Mouse (Mus musculus) neural tube, embryonic 14.5 days (tissue): ENCODE measurements around the gene Tesc. TPM values are rescaled to one million over a fixed set of nuclear protein-coding genes. Genes with fewer than 3 reads are reported as not detected.
A peak's percentile ranks its signal among the peaks of the same experiment; 100 is the strongest.

Experiments used
- ATAC-seq: fragments of 200-750 bp; cut with Nextera tagmentation; 2 replicates; pipeline ENCODE4 v1.8.0; 2017; ENCODE audit warnings: low read depth, mild to moderate bottlenecking, moderate TSS enrichment, moderate library complexity
- H3K27ac ChIP-seq: fragments of 300-500 bp; sonication (generic); 2 replicates; pipeline ENCODE4 v1.5.1; 2014; ENCODE audit warnings: low read depth, mild to moderate bottlenecking, control low read depth, low read length, moderate library complexity, mixed read lengths
- H3K27me3 ChIP-seq: fragments of 300-500 bp; sonication (generic); 2 replicates; pipeline ENCODE4 v1.6.1; 2014; ENCODE audit warnings: low read length; ENCODE audit not compliant: control insufficient read depth, insufficient read depth
- H3K36me3 ChIP-seq: fragments of 300-500 bp; sonication (generic); 2 replicates; pipeline ENCODE4 v1.6.1; 2014; ENCODE audit warnings: low read length, mixed read lengths; ENCODE audit not compliant: control insufficient read depth, insufficient read depth
- H3K4me1 ChIP-seq: fragments of 300-500 bp; sonication (generic); 2 replicates; pipeline ENCODE4 v1.6.1; 2014; ENCODE audit warnings: low read length; ENCODE audit not compliant: control insufficient read depth, insufficient read depth
- H3K4me2 ChIP-seq: fragments of 300-500 bp; sonication (generic); 2 replicates; pipeline ENCODE4 v1.6.1; 2014; ENCODE audit warnings: mild to moderate bottlenecking, low read depth, low read length, control low read depth
- H3K4me3 ChIP-seq: fragments of 300-500 bp; sonication (generic); 2 replicates; pipeline ENCODE4 v1.5.1; 2014; ENCODE audit warnings: low read depth, low read length, control low read depth, mixed read lengths
- H3K9ac ChIP-seq: fragments of 300-500 bp; sonication (generic); replicated peaks from 2 replicates; pipeline ENCODE4 v1.6.1; 2014; ENCODE audit warnings: low read depth, mild to moderate bottlenecking, control low read depth, low read length, mixed read lengths
- H3K9me3 ChIP-seq: fragments of 300-500 bp; sonication (generic); 2 replicates; pipeline ENCODE4 v1.6.1; 2016; ENCODE audit warnings: low read length; ENCODE audit not compliant: control insufficient read depth
- WGBS: fragments of 180-500 bp; shearing (Covaris S2); extraction: QIAGEN DNeasy Blood & Tissue Kit; methylation state at CpG from one replicate; pipeline ENCODE4 v1.1.7; 2014; 5-methylcytosine and 5-hydroxymethylcytosine counted together
- polyA plus RNA-seq: library from polyadenylated mRNA; unstranded; fragments of >200 nt; fragmentation: Nextera tagmentation; extraction: Ambion mirVana; gene quantifications from 2 replicates; pipeline ENCODE4 v1.2.1, GENCODE M21; 2014

Tesc gene
- polyA plus RNA-seq, 1 experiment from 2014 or later = 2.2 TPM

GRCm38 (mm10) chr5:118031059-118031458, 3.5 kb downstream of the Tesc start:
- Histone ChIP-seq H3K27me3 (peaks cover 38% of the 10 kb centered on the region), H3K4me1 (peaks cover 22% of the 10 kb centered on the region; the same call in 1 of the 2 replicates), H3K4me2 (no peak overlapping the region), H3K4me3 (no peak overlapping the region), H3K36me3 (no peaks in the 10 kb centered on the region), H3K27ac (no peak overlapping the region), H3K9me3 (no peaks in the 10 kb centered on the region), H3K9ac (no peak overlapping the region)
- no peak for ATAC-seq
- 55% methylated on average over 5 of the region's 5 CpGs for WGBS

- H3K9ac ChIP-seq = no peak overlapping the region
- no peak for ATAC-seq
- no peak overlapping the region for H3K27ac ChIP-seq
- H3K4me3 ChIP-seq = no peak overlapping the region
- peaks cover 17% of the 10 kb centered on the region; the same call in 1 of the 2 replicates for H3K4me1 ChIP-seq
- no peak overlapping the region for H3K4me2 ChIP-seq
- H3K9me3 ChIP-seq = no peaks in the 10 kb centered on the region
- WGBS = 44% methylated on average over 4 of the region's 4 CpGs
- H3K36me3 ChIP-seq = no peaks in the 10 kb centered on the region
- H3K27me3 ChIP-seq = peaks cover 36% of the 10 kb centered on the region
These were observed 4.0 kb downstream of the Tesc start for GRCm38 (mm10) chr5:118031508-118031907.

- WGBS = 59% methylated on average over 4 of the region's 4 CpGs
- Histone ChIP-seq H3K27ac (no peak overlapping the region), H3K27me3 (peaks cover 21% of the 10 kb centered on the region), H3K4me3 (no peak overlapping the region), H3K4me1 (peaks cover 11% of the 10 kb centered on the region; the same call in 1 of the 2 replicates), H3K9me3 (no peaks in the 10 kb centered on the region), H3K9ac (no peak overlapping the region), H3K36me3 (no peaks in the 10 kb centered on the region), H3K4me2 (no peak overlapping the region)
- no peak for ATAC-seq
These were observed 5.8 kb downstream of the Tesc start for GRCm38 (mm10) chr5:118033328-118033727.

- WGBS = 79% methylated on average over 6 of the region's 6 CpGs
- Histone ChIP-seq H3K4me2 (no peak overlapping the region), H3K36me3 (no peaks in the 10 kb centered on the region), H3K4me1 (peaks cover 8% of the 10 kb centered on the region; the same call in 1 of the 2 replicates), H3K27me3 (peaks cover 17% of the 10 kb centered on the region), H3K9me3 (no peaks in the 10 kb centered on the region), H3K9ac (no peak overlapping the region), H3K4me3 (no peak overlapping the region), H3K27ac (no peak overlapping the region)
- ATAC-seq = no peak
These were observed 6.2 kb downstream of the Tesc start for GRCm38 (mm10) chr5:118033740-118034139.

- WGBS = 100% methylated on average over 1 of the region's 1 CpGs
- Histone ChIP-seq H3K27me3 (peaks cover 8% of the 10 kb centered on the region), H3K4me3 (no peak overlapping the region), H3K9ac (no peak overlapping the region), H3K36me3 (no peaks in the 10 kb centered on the region), H3K27ac (no peak overlapping the region), H3K4me2 (no peak overlapping the region), H3K9me3 (no peaks in the 10 kb centered on the region), H3K4me1 (peaks cover 8% of the 10 kb centered on the region; the same call in 1 of the 2 replicates)
- no peak for ATAC-seq
These were observed 7.1 kb downstream of the Tesc start for GRCm38 (mm10) chr5:118034632-118035031.

GRCm38 (mm10) chr5:118035786-118036185, 8.2 kb downstream of the Tesc start:
- no peak for ATAC-seq
- no peaks in the 10 kb centered on the region for H3K27me3 ChIP-seq
- no peaks in the 10 kb centered on the region for H3K36me3 ChIP-seq
- no peak overlapping the region for H3K4me3 ChIP-seq
- no peak overlapping the region for H3K4me2 ChIP-seq
- 71% methylated on average over 3 of the region's 3 CpGs for WGBS
- H3K9me3 ChIP-seq = no peaks in the 10 kb centered on the region
- H3K27ac ChIP-seq = no peak overlapping the region
- peaks cover 8% of the 10 kb centered on the region; the same call in 1 of the 2 replicates for H3K4me1 ChIP-seq
- no peak overlapping the region for H3K9ac ChIP-seq

- Histone ChIP-seq H3K4me2 (peak overlapping the region; percentile 27; the same call in 1 of the 2 replicates), H3K27ac (peak overlapping the region; percentile 5; the same call in 1 of the 2 replicates), H3K4me1 (peaks cover 8% of the 10 kb centered on the region; the same call in 1 of the 2 replicates), H3K36me3 (no peaks in the 10 kb centered on the region), H3K9ac (0 out of 2 replicates have a peak overlapping the region, but pooled peaks have one; percentile 2), H3K4me3 (no peak overlapping the region), H3K9me3 (no peaks in the 10 kb centered on the region), H3K27me3 (no peaks in the 10 kb centered on the region)
- 43% methylated on average over 25 of the region's 25 CpGs for WGBS
- peak; percentile 46; the same call in 1 of the 2 replicates for ATAC-seq
These were observed 9.6 kb downstream of the Tesc start for GRCm38 (mm10) chr5:118036888-118037797.

- no peaks in the 10 kb centered on the region for H3K9me3 ChIP-seq
- peak overlapping the region; percentile 27; the same call in 1 of the 2 replicates for H3K4me2 ChIP-seq
- peak; percentile 84; the same call in 1 of the 2 replicates for ATAC-seq
- peaks cover 8% of the 10 kb centered on the region; the same call in 1 of the 2 replicates for H3K4me1 ChIP-seq
- H3K36me3 ChIP-seq = no peaks in the 10 kb centered on the region
- no peak overlapping the region for H3K4me3 ChIP-seq
- WGBS = 7% methylated on average over 10 of the region's 10 CpGs
- no peak overlapping the region for H3K9ac ChIP-seq
- H3K27me3 ChIP-seq = no peaks in the 10 kb centered on the region
- H3K27ac ChIP-seq = peak overlapping the region; percentile 34; the same call in 1 of the 2 replicates
These were observed 10.4 kb downstream of the Tesc start for GRCm38 (mm10) chr5:118037798-118038484.
